Mouse (Mus musculus): Measurements from ENCODE around the gene Ect2. TPM values are rescaled to one million over a fixed set of nuclear protein-coding genes. Genes with fewer than 3 reads are reported as not detected.
A peak's percentile ranks its signal among the peaks of the same experiment; 100 is the strongest.

Gene Ect2
- polyA plus RNA-seq (2015; fragmentation: Nextera tagmentation; extraction: Ambion mirVana) = 45.2 and 47.2 TPM in 2 replicates

GRCm38 (mm10) chr3:27153701-27154209 lies at the start of gene Ect2:
Gene Ect2 (minus strand): TSS chr3:27153878.
- peak within 1 kb of the TSS; percentile 83 for H3K27ac ChIP-seq
- peak within 1 kb of the TSS; percentile 83 for H3K9ac ChIP-seq
- peak within 1 kb of the TSS; percentile 85 for H3K4me3 ChIP-seq
- under 1% methylated on average over 37 of the region's 37 CpGs for WGBS
- peaks cover 29% of the 10 kb centered on the region for H3K4me1 ChIP-seq
- peak within 1 kb of the TSS; percentile 72 for H3K4me2 ChIP-seq (replicated peaks)
- H3K36me3 ChIP-seq = peaks cover 13% of the 10 kb centered on the region
- H3K27me3 ChIP-seq = no peaks in the 10 kb centered on the region
- H3K9me3 ChIP-seq = no peaks in the 10 kb centered on the region
- peak; percentile 99 for ATAC-seq (ENCODE audit: low FRiP score, low read depth)

GRCm38 (mm10) chr3:27201728-27202411 lies 48.2 kb upstream of the Ect2 start:
- Histone ChIP-seq H3K4me1 (peaks cover 20% of the 10 kb centered on the region), H3K9me3 (no peaks in the 10 kb centered on the region), H3K9ac (no peak overlapping the region), H3K4me2 (replicated peaks) (no peak overlapping the region), H3K36me3 (no peaks in the 10 kb centered on the region), H3K27ac (no peak overlapping the region), H3K27me3 (no peaks in the 10 kb centered on the region), H3K4me3 (no peak overlapping the region)
- ATAC-seq (ENCODE audit: low FRiP score, low read depth) = no peak
- 87% methylated on average over 5 of the region's 5 CpGs for WGBS

GRCm38 (mm10) chr3:27199120-27199519 lies 45.4 kb upstream of the Ect2 start:
- Histone ChIP-seq H3K36me3 (no peaks in the 10 kb centered on the region), H3K4me2 (replicated peaks) (no peak overlapping the region), H3K27ac (no peak overlapping the region), H3K4me3 (no peak overlapping the region), H3K9me3 (no peaks in the 10 kb centered on the region), H3K4me1 (no peaks in the 10 kb centered on the region), H3K27me3 (no peaks in the 10 kb centered on the region), H3K9ac (no peak overlapping the region)
- 83% methylated on average over 7 of the region's 7 CpGs for WGBS
- no peak for ATAC-seq (ENCODE audit: low FRiP score, low read depth)

GRCm38 (mm10) chr3:27197816-27198215 lies 44.1 kb upstream of the Ect2 start:
- WGBS = 39% methylated on average over 5 of the region's 5 CpGs

GRCm38 (mm10) chr3:27196529-27196928 lies 42.9 kb upstream of the Ect2 start:
- no peak overlapping the region for H3K4me2 ChIP-seq (replicated peaks)
- ATAC-seq (ENCODE audit: low FRiP score, low read depth) = no peak
- no peak overlapping the region for H3K9ac ChIP-seq
- no peak overlapping the region for H3K4me3 ChIP-seq
- H3K27me3 ChIP-seq = no peaks in the 10 kb centered on the region
- no peaks in the 10 kb centered on the region for H3K9me3 ChIP-seq
- H3K27ac ChIP-seq = no peak overlapping the region
- whole genome bisulfite sequencing = 83% methylated on average over 1 of the region's 1 CpGs
- H3K36me3 ChIP-seq = no peaks in the 10 kb centered on the region
- H3K4me1 ChIP-seq = no peaks in the 10 kb centered on the region

More at GRCm38 (mm10) chr3:27197816-27198215, 44.1 kb upstream of the Ect2 start:
- no peaks in the 10 kb centered on the region for H3K36me3 ChIP-seq
- no peak for ATAC-seq (ENCODE audit: low FRiP score, low read depth)
- H3K9me3 ChIP-seq = no peaks in the 10 kb centered on the region
- H3K27me3 ChIP-seq = no peaks in the 10 kb centered on the region
- no peak overlapping the region for H3K27ac ChIP-seq
- H3K4me3 ChIP-seq = no peak overlapping the region
- H3K4me1 ChIP-seq = no peaks in the 10 kb centered on the region
- no peak overlapping the region for H3K4me2 ChIP-seq (replicated peaks)
- H3K9ac ChIP-seq = no peak overlapping the region

GRCm38 (mm10) chr3:27195573-27196227 lies 42.0 kb upstream of the Ect2 start:
- no peak overlapping the region for H3K27ac ChIP-seq
- WGBS = 91% methylated on average over 8 of the region's 8 CpGs
- ATAC-seq (ENCODE audit: low FRiP score, low read depth) = no peak
- H3K4me1 ChIP-seq = no peaks in the 10 kb centered on the region
- no peaks in the 10 kb centered on the region for H3K27me3 ChIP-seq
- no peaks in the 10 kb centered on the region for H3K9me3 ChIP-seq
- no peak overlapping the region for H3K9ac ChIP-seq
- H3K4me3 ChIP-seq = no peak overlapping the region
- H3K36me3 ChIP-seq = no peaks in the 10 kb centered on the region
- no peak overlapping the region for H3K4me2 ChIP-seq (replicated peaks)

GRCm38 (mm10) chr3:27195153-27195552 lies 41.5 kb upstream of the Ect2 start:
- H3K4me2 ChIP-seq (replicated peaks) = no peak overlapping the region
- no peak for ATAC-seq (ENCODE audit: low FRiP score, low read depth)
- H3K27ac ChIP-seq = no peak overlapping the region
- H3K9me3 ChIP-seq = no peaks in the 10 kb centered on the region
- H3K27me3 ChIP-seq = no peaks in the 10 kb centered on the region
- H3K9ac ChIP-seq = no peak overlapping the region
- H3K4me3 ChIP-seq = no peak overlapping the region
- no peaks in the 10 kb centered on the region for H3K36me3 ChIP-seq
- H3K4me1 ChIP-seq = no peaks in the 10 kb centered on the region
- 84% methylated on average over 4 of the region's 4 CpGs for WGBS

GRCm38 (mm10) chr3:27193844-27194317 lies 40.2 kb upstream of the Ect2 start:
- H3K4me3 ChIP-seq = no peak overlapping the region
- H3K4me2 ChIP-seq (replicated peaks) = no peak overlapping the region
- H3K27ac ChIP-seq = no peak overlapping the region; the same call in 1 of the 2 replicates
- ATAC-seq (ENCODE audit: low FRiP score, low read depth) = no peak
- H3K27me3 ChIP-seq = no peaks in the 10 kb centered on the region
- H3K9me3 ChIP-seq = no peaks in the 10 kb centered on the region
- WGBS = 42% methylated on average over 6 of the region's 6 CpGs
- no peaks in the 10 kb centered on the region for H3K36me3 ChIP-seq
- no peak overlapping the region for H3K9ac ChIP-seq
- no peaks in the 10 kb centered on the region; the same call in 1 of the 2 replicates for H3K4me1 ChIP-seq

- WGBS = 86% methylated on average over 6 of the region's 6 CpGs
- Histone ChIP-seq H3K36me3 (no peaks in the 10 kb centered on the region), H3K4me2 (replicated peaks) (no peak overlapping the region), H3K4me3 (no peak overlapping the region), H3K9me3 (no peaks in the 10 kb centered on the region), H3K27me3 (no peaks in the 10 kb centered on the region), H3K9ac (no peak overlapping the region), H3K27ac (no peak overlapping the region), H3K4me1 (no peaks in the 10 kb centered on the region; the same call in 1 of the 2 replicates)
- ATAC-seq (ENCODE audit: low FRiP score, low read depth) = no peak
Observed at GRCm38 (mm10) chr3:27191856-27192255, 38.2 kb upstream of the Ect2 start.

GRCm38 (mm10) chr3:27190865-27191264 lies 37.2 kb upstream of the Ect2 start:
- no peak overlapping the region for H3K4me3 ChIP-seq
- H3K36me3 ChIP-seq = no peaks in the 10 kb centered on the region
- no peak overlapping the region for H3K27ac ChIP-seq
- H3K9ac ChIP-seq = no peak overlapping the region
- H3K4me1 ChIP-seq = no peaks in the 10 kb centered on the region; the same call in 1 of the 2 replicates
- 94% methylated on average over 4 of the region's 4 CpGs for WGBS
- H3K4me2 ChIP-seq (replicated peaks) = no peak overlapping the region
- no peak for ATAC-seq (ENCODE audit: low FRiP score, low read depth)
- H3K27me3 ChIP-seq = no peaks in the 10 kb centered on the region
- no peaks in the 10 kb centered on the region for H3K9me3 ChIP-seq

GRCm38 (mm10) chr3:27189320-27190261 lies 35.9 kb upstream of the Ect2 start:
- 72% methylated on average over 14 of the region's 14 CpGs for WGBS
- no peak overlapping the region for H3K27ac ChIP-seq
- H3K4me2 ChIP-seq (replicated peaks) = no peak overlapping the region
- H3K4me1 ChIP-seq = no peaks in the 10 kb centered on the region; the same call in 1 of the 2 replicates
- no peak overlapping the region for H3K4me3 ChIP-seq
- no peaks in the 10 kb centered on the region for H3K36me3 ChIP-seq
- ATAC-seq (ENCODE audit: low FRiP score, low read depth) = no peak; the same call in 1 of the 2 replicates
- H3K9ac ChIP-seq = no peak overlapping the region
- H3K27me3 ChIP-seq = no peaks in the 10 kb centered on the region
- H3K9me3 ChIP-seq = no peaks in the 10 kb centered on the region
